Mouse (Mus musculus): ENCODE measurements around the gene Krtap10-4. TPM values are rescaled to one million over a fixed set of nuclear protein-coding genes. Genes with fewer than 3 reads are reported as not detected.
"Not testable (repeated sequence)": the region's sequence is repeated elsewhere in the genome, so short reads cannot be mapped to it uniquely, and the experiment has no call there.

Krtap10-4 gene
- polyA plus RNA-seq, 1 experiment from 2014 or later: not detected

DNA sequence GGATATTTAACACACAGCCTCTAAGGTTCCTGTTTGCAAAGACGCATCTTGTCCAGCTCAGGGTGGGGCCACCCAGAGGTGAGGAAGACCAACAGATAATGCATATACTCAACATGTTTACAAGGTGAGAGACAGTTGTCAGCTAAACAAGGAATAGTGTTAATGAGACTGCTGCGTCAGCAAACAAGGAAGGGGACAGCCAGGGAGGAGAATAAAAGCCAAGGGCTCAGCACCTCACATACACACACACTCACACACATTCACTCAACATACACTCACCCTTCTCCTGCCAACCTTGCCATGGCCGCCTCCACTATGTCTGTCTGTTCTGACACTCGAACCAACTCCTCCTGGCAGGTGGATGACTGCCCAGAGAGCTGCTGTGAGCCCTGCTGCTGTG is 12.5 kb downstream of the Krtap10-4 start, which contains the start of gene Gm2696:
Gene Gm2696 (plus strand): TSS at position 301 of the 400 bp plus-strand sequence.
- 55% methylated on average over 4 of the region's 4 CpGs for WGBS (ENCODE audit: missing documents)
- Histone ChIP-seq H3K79me2 (ENCODE audit: inconsistent target) (no peaks in the 10 kb centered on the region), H3K4me3 (ENCODE audit: inconsistent target) (no peak within 1 kb of the TSS), H3K27ac (no peak within 1 kb of the TSS), H3K36me3 (ENCODE audit: inconsistent target) (no peaks in the 10 kb centered on the region)

DNA sequence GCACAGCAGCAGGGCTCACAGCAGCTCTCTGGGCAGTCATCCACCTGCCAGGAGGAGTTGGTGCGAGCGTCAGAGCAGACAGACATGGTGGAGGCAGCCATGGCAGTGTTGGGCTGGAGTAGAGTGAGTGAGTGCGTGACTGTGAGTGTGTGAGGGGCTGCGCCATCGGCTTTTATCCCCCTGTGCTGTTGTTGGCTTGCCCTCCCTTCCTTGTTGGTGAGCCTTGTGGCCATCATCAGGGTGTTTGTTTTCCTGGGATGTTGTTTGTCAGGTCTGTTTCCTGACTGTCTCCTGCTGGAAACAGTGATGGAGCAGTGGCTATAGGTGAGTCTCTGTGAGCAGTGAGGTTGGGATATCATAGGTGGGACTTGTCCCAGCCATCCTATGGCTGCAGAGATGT is 15.2 kb downstream of the Krtap10-4 start, which contains the start of gene Gm9507:
Gene Gm9507 (minus strand): TSS at position 101 of the 400 bp plus-strand sequence.
- WGBS (ENCODE audit: missing documents): 78% methylated on average over 5 of the region's 5 CpGs
- Histone ChIP-seq H3K36me3 (ENCODE audit: inconsistent target) (no peaks in the 10 kb centered on the region), H3K27ac (no peak within 1 kb of the TSS), H3K4me3 (ENCODE audit: inconsistent target) (no peak within 1 kb of the TSS), H3K79me2 (ENCODE audit: inconsistent target) (no peaks in the 10 kb centered on the region)

DNA sequence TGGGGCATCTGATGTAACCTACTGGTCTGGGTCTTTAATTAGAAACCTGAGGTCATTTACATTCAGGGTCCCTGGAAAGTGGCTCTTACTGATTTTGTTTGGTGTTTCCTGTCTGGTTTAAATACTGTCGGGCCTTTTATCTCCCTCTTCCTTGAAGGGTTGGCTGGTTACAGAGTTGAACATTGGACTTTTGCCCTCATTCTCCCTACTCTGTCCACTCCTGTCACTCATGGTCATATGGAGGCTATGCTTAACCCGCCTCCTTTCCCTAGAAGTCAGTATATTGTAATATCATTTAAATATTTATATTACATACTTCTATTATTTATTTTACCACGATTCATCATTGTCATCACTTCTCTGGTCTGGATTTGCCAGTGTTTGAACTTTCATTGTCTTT is 22.8 kb downstream of the Krtap10-4 start:
- no peak overlapping the region for H3K4me3 ChIP-seq (ENCODE audit: inconsistent target)
- WGBS (ENCODE audit: missing documents): 71% methylated on average over 3 of the region's 3 CpGs
- no peaks in the 10 kb centered on the region for H3K79me2 ChIP-seq (ENCODE audit: inconsistent target)
- no peak overlapping the region for H3K27ac ChIP-seq
- no peaks in the 10 kb centered on the region for H3K36me3 ChIP-seq (ENCODE audit: inconsistent target)

DNA sequence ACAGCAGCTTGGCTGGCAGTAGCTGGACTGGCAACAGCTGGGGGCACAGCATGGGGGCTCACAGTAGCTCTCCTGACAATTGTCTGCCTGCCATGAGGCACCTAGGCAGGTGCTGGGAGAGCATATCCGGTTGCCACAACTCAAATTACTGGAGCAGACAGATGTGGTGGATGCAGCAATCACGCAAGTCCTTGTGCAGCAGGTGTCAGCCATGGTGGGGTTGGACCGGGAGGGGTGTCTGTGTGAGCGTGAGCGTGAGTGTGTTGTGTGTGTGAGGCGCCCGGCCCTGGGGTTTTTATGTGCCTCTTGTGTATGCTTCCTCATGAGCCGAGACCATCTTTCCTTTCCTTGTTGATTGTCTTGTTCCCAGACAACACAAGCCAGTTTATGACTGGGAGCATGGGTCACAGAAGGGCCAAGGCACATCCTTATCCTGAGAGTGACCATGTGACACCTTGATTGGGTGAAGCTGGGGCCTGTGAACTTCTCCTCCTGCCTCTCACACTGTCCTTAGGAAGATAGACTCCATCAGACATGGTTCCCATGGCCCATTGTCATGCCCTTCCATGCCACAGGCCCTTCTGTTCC is 27.9 kb downstream of the Krtap10-4 start, which contains the start of gene Gm19668:
Gene Gm19668 (minus strand): TSS at position 213 of the 588 bp plus-strand sequence.
- no peak within 1 kb of the TSS for H3K4me3 ChIP-seq (ENCODE audit: inconsistent target)

DNA sequence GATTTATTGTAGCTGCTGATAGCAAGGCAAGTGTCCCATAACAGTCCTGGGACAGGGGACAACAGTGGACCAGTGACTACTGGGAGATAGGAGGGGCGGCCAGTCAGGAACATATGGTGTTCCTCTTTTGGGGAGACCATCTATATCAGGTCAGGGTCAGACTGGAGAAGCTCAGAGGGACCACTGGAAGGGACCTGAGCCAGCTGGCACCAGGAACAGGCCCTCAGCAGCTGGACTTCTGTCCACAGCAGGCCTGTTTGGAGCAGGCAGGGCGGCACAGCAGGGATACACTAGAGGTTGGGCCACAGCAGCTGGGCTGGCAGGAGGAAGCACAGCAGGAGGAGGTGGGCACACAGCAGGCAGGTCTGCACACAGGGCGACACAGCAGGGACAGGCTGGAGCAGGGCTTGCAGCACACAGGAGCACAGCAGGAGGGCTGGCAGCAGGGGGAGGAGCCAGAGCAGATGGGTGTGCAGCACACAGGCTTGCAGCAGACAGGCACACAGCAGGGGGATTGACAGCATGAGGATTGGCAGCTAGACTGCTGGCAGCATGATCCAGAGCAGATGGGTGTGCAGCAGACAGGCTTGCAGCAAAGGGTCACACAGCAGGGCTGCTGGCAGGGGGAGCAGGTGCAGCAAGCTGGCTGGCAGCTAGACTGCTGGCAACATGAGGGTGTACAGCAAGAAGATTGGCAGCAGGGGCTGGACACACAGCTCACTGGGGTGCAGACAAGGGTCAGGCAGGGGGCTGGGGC is 28.6 kb downstream of the Krtap10-4 start:
- H3K27ac ChIP-seq; H3K4me3 ChIP-seq (ENCODE audit: inconsistent target); H3K79me2 ChIP-seq (ENCODE audit: inconsistent target); H3K36me3 ChIP-seq (ENCODE audit: inconsistent target): not testable (repeated sequence)
- WGBS (ENCODE audit: missing documents): 65% methylated on average over 2 of the region's 3 CpGs

More for the DNA sequence above, 27.9 kb downstream of the Krtap10-4 start, which contains the start of gene Gm19668:
- Histone ChIP-seq H3K27ac (no peak within 1 kb of the TSS), H3K36me3 (ENCODE audit: inconsistent target) (no peaks in the 10 kb centered on the region), H3K79me2 (ENCODE audit: inconsistent target) (no peaks in the 10 kb centered on the region)
- WGBS (ENCODE audit: missing documents): 61% methylated on average over 8 of the region's 8 CpGs

DNA sequence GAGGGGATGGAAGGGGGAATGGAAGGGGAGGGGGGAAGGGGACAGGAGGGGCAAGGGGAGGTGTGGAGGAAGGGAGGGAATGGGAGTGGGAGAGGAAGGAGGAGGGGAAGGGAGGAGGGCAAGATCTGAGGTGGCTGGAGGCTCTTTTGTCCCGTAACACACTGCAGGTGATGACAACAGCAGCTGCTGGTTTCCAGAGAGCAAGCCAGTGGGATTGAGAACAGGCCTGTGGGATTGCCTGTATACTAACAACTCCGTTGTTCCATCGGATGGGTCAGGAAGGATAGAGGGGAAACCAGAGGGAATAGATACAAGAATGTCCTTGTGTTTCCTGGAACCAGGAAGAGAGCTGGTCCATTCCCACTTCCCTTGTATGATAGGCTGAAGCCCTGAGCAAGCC is 29.2 kb downstream of the Krtap10-4 start:
- Histone ChIP-seq H3K36me3 (ENCODE audit: inconsistent target) (no peaks in the 10 kb centered on the region), H3K27ac (no peak overlapping the region), H3K79me2 (ENCODE audit: inconsistent target) (no peaks in the 10 kb centered on the region), H3K4me3 (ENCODE audit: inconsistent target) (no peak overlapping the region)
- 66% methylated on average over 3 of the region's 3 CpGs for WGBS (ENCODE audit: missing documents)

- H3K27ac ChIP-seq: no peak within 1 kb of the TSS
- no peaks in the 10 kb centered on the region for H3K79me2 ChIP-seq (ENCODE audit: inconsistent target)
- no peak within 1 kb of the TSS for H3K4me3 ChIP-seq (ENCODE audit: inconsistent target)
- 78% methylated on average over 2 of the region's 2 CpGs for WGBS (ENCODE audit: missing documents)
- H3K36me3 ChIP-seq (ENCODE audit: inconsistent target): no peaks in the 10 kb centered on the region
Measured at GRCm38 (mm10) chr10:77794976-77795375, 31.9 kb downstream of the Krtap10-4 start, which contains the start of gene Gm9639. TSS of gene Gm9639 (minus strand) at chr10:77795076.

DNA sequence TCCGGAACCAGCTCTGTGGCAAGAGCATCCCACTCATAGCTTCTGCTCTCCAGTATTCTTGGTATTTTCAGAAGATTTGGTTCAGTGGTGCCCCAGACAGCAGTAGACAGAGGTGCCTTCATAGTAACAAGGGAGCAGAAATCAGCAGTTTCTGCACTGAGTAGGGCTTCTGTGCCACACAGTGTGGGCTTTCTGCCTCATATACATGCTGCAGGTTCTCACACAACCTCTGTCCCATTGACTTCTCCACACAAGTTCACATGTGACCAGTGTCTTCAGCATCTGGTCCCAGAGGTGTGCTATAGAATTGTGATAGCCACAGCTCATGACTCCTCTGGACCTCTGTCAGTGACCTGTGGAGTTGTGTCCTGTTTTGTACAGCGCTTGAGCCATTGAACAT is 38.3 kb downstream of the Krtap10-4 start:
- Histone ChIP-seq H3K36me3 (ENCODE audit: inconsistent target) (no peaks in the 10 kb centered on the region), H3K79me2 (ENCODE audit: inconsistent target) (no peaks in the 10 kb centered on the region), H3K27ac (no peak overlapping the region), H3K4me3 (ENCODE audit: inconsistent target) (no peak overlapping the region)
- 78% methylated on average over 2 of the region's 2 CpGs for WGBS (ENCODE audit: missing documents)

DNA sequence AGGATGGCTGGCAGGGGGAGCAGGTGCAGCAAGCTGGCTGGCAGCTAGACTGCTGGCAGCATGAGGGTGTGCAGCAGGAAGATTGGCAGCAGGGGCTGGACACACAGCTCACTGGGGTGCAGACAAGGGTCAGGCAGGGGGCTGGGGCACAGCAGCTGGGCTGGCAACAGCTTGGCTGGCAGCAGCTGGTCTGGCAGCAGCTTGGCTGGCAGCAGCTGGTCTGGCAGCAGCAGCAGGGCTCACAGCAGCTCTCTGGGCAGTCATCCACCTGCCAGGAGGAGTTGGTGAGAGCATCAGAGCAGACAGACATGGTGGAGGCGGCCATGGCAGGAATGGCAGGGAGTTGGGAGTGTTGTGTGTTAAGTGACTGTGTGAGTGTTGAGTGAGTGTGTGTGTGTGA is 39.0 kb downstream of the Krtap10-4 start, which contains the start of gene Gm7137:
Gene Gm7137 (minus strand): TSS at position 325 of the 400 bp plus-strand sequence.
- not testable (repeated sequence) for H3K4me3 ChIP-seq (ENCODE audit: inconsistent target); H3K36me3 ChIP-seq (ENCODE audit: inconsistent target); H3K27ac ChIP-seq; H3K79me2 ChIP-seq (ENCODE audit: inconsistent target)
- WGBS (ENCODE audit: missing documents): no CpG with 5 or more reads among the region's 1 CpGs

- not testable (repeated sequence) for H3K27ac ChIP-seq; H3K36me3 ChIP-seq (ENCODE audit: inconsistent target); H3K79me2 ChIP-seq (ENCODE audit: inconsistent target); H3K4me3 ChIP-seq (ENCODE audit: inconsistent target)
- WGBS (ENCODE audit: missing documents): no CpG with 5 or more reads among the region's 3 CpGs
Measured at GRCm38 (mm10) chr10:77783396-77783795, 43.5 kb downstream of the Krtap10-4 start.

GRCm38 (mm10) chr10:77782442-77782841 is 44.5 kb downstream of the Krtap10-4 start, which contains the start of gene Gm3250:
TSS of gene Gm3250 (minus strand) at chr10:77782542.
- not testable (repeated sequence) for H3K79me2 ChIP-seq (ENCODE audit: inconsistent target); H3K27ac ChIP-seq; H3K36me3 ChIP-seq (ENCODE audit: inconsistent target); H3K4me3 ChIP-seq (ENCODE audit: inconsistent target)
- WGBS (ENCODE audit: missing documents): no CpG with 5 or more reads among the region's 1 CpGs

GRCm38 (mm10) chr10:77776844-77777243 is 50.1 kb downstream of the Krtap10-4 start, which contains the start of gene Gm7138:
TSS of gene Gm7138 (minus strand) at chr10:77776944.
- H3K36me3 ChIP-seq (ENCODE audit: inconsistent target); H3K27ac ChIP-seq; H3K79me2 ChIP-seq (ENCODE audit: inconsistent target); H3K4me3 ChIP-seq (ENCODE audit: inconsistent target): not testable (repeated sequence)
- 80% methylated on average over 1 of the region's 1 CpGs for WGBS (ENCODE audit: missing documents)

Measured in macrophage (primary cell).